Mouse (Mus musculus) hindbrain, embryonic 14.5 days (tissue): ENCODE measurements at regions not wholly inside any gene's neighbourhood (a gene's known extent, or its start where the extent isn't known, plus 50 kb on each side); places are given as distances from the start of the nearest gene placed in this dataset.

ENCODE experiments used
- ATAC-seq: fragments of 200-750 bp; cut with Nextera tagmentation; 2 replicates; pipeline ENCODE4 v1.8.0; 2017; ENCODE audit warnings: moderate number of reproducible peaks, mild to moderate bottlenecking, moderate TSS enrichment, moderate library complexity; ENCODE audit not compliant: low FRiP score
- DNase-seq: peaks from one replicate; pipeline ENCODE4 v3.0.0-alpha.2; 2015; ENCODE audit warnings: low spot score
- H3K27ac ChIP-seq: fragments of 300-500 bp; sonication (generic); 2 replicates; pipeline ENCODE4 v1.5.1; 2014; ENCODE audit warnings: mild to moderate bottlenecking, moderate library complexity
- H3K27me3 ChIP-seq: fragments of 300-500 bp; sonication (generic); 2 replicates; pipeline ENCODE4 v1.6.1; 2014; ENCODE audit warnings: mild to moderate bottlenecking, low read length, mixed read lengths; ENCODE audit not compliant: control insufficient read depth, insufficient read depth
- H3K36me3 ChIP-seq: fragments of 300-500 bp; sonication (generic); replicated peaks from 2 replicates; pipeline ENCODE4 v1.6.1; 2014; ENCODE audit not compliant: control insufficient read depth, insufficient read depth
- H3K4me1 ChIP-seq: fragments of 300-500 bp; sonication (generic); replicated peaks from 2 replicates; pipeline ENCODE4 v1.6.1; 2014; ENCODE audit warnings: antibody characterized with exemption, low read length, mixed read lengths; ENCODE audit not compliant: control insufficient read depth, insufficient read depth
- H3K4me2 ChIP-seq: fragments of 300-500 bp; sonication (generic); replicated peaks from 2 replicates; pipeline ENCODE4 v1.6.1; 2014; ENCODE audit warnings: mild to moderate bottlenecking, moderate library complexity
- H3K4me3 ChIP-seq: fragments of 300-500 bp; sonication (generic); replicated peaks from 2 replicates; pipeline ENCODE4 v1.5.1; 2014; ENCODE audit warnings: mild to moderate bottlenecking, low read length
- H3K9ac ChIP-seq: fragments of 300-500 bp; sonication (generic); 2 replicates; pipeline ENCODE4 v1.6.1; 2014
- H3K9me3 ChIP-seq: fragments of 300-500 bp; sonication (generic); 2 replicates; pipeline ENCODE4 v1.6.1; 2016; ENCODE audit warnings: low read length; ENCODE audit not compliant: control insufficient read depth
- WGBS: fragments of 180-500 bp; shearing (Covaris S2); extraction: QIAGEN DNeasy Blood & Tissue Kit; methylation state at CpG from one replicate; pipeline ENCODE4 v1.1.7; 2014; 5-methylcytosine and 5-hydroxymethylcytosine counted together

GRCm38 (mm10) chr8:33079867-33080585 is 348.5 kb upstream of the 5930422O12Rik start:
- Histone ChIP-seq H3K27me3 (no peaks in the 10 kb centered on the region), H3K9ac (no peak overlapping the region), H3K9me3 (no peaks in the 10 kb centered on the region), H3K27ac (no peak overlapping the region), H3K4me2 (no peak overlapping the region), H3K36me3 (no peaks in the 10 kb centered on the region), H3K4me3 (no peak overlapping the region), H3K4me1 (0 out of 2 replicates have a peak, but pooled peaks cover 2% of the 10 kb centered on the region)
- 76% methylated on average over 12 of the region's 12 CpGs for WGBS
- no peak for DNase-seq
- no peak for ATAC-seq

DNA sequence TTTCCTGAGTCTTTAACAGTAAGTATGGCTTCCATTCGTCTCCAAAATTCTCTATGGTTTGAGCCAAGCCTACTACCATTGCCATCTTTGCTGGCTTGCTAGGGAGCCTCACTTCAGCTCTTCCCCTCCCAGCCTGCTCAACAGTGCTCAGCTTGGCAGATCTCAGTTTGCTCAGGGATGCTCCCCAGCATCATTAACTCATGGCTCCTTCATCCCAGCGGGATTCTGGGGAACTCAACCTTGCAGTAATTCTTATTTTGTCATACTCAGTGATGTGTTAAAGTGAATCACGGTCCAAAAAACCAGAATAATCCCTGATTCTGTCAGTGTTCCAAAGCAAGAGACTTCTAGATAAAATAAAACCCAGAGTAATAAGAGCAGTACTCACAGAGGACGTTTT is 346.6 kb upstream of the 5930422O12Rik start:
- no peaks in the 10 kb centered on the region for H3K36me3 ChIP-seq
- 73% methylated on average over 4 of the region's 4 CpGs for WGBS
- no peak for DNase-seq

DNA sequence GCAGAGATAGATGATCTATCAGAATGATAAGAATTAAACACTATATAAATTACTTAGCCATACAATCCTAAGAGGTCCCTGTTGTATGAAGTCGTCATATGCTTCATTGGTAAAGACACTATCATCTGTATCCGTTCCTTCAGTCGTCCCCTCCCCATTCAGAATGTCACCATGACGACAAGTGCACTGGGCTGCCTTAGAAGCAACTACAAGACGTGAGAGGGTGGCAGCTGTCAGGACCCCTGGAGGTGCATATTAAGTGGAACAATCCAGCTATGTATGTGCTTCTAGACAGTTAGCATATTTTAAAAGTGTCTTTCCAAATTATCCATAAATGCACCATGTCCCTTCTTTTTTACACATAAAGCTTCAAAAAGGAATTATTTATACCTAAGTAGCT is 343.0 kb upstream of the 5930422O12Rik start:
- Histone ChIP-seq H3K27me3 (no peaks in the 10 kb centered on the region), H3K27ac (no peak overlapping the region), H3K36me3 (no peaks in the 10 kb centered on the region), H3K9me3 (no peaks in the 10 kb centered on the region), H3K4me3 (no peak overlapping the region), H3K9ac (no peak overlapping the region), H3K4me1 (peaks cover 5% of the 10 kb centered on the region; the same call in 1 of the 2 replicates), H3K4me2 (no peak overlapping the region)
- DNase-seq (no peak), ATAC-seq (peak; percentile 69)
- 24% methylated on average over 5 of the region's 5 CpGs for WGBS

More for the DNA sequence above, 346.6 kb upstream of the 5930422O12Rik start:
- H3K27me3 ChIP-seq, result no peaks in the 10 kb centered on the region
- no peaks in the 10 kb centered on the region for H3K9me3 ChIP-seq
- H3K9ac ChIP-seq, result no peak overlapping the region
- peaks cover 5% of the 10 kb centered on the region; the same call in 1 of the 2 replicates for H3K4me1 ChIP-seq
- H3K4me3 ChIP-seq, result no peak overlapping the region
- H3K27ac ChIP-seq, result no peak overlapping the region
- ATAC-seq, result no peak
- no peak overlapping the region for H3K4me2 ChIP-seq

GRCm38 (mm10) chr8:33089731-33090130 is 338.8 kb upstream of the 5930422O12Rik start:
- 69% methylated on average over 3 of the region's 3 CpGs for WGBS
- DNase-seq, result no peak

GRCm38 (mm10) chr8:33108914-33109313 is 319.6 kb upstream of the 5930422O12Rik start:
- no peaks in the 10 kb centered on the region for H3K9me3 ChIP-seq
- DNase-seq (no peak), ATAC-seq (no peak)
- no peak overlapping the region for H3K4me3 ChIP-seq
- WGBS, result 89% methylated on average over 3 of the region's 3 CpGs
- no peaks in the 10 kb centered on the region for H3K4me1 ChIP-seq
- H3K27ac ChIP-seq, result no peak overlapping the region
- no peaks in the 10 kb centered on the region for H3K27me3 ChIP-seq
- no peaks in the 10 kb centered on the region for H3K36me3 ChIP-seq
- H3K4me2 ChIP-seq, result no peak overlapping the region
- no peak overlapping the region for H3K9ac ChIP-seq

More at GRCm38 (mm10) chr8:33089731-33090130, 338.8 kb upstream of the 5930422O12Rik start:
- H3K9me3 ChIP-seq, result no peaks in the 10 kb centered on the region
- H3K4me1 ChIP-seq, result peaks cover 5% of the 10 kb centered on the region; the same call in 1 of the 2 replicates
- H3K27me3 ChIP-seq, result no peaks in the 10 kb centered on the region
- H3K4me2 ChIP-seq, result no peak overlapping the region
- H3K9ac ChIP-seq, result no peak overlapping the region
- no peak for ATAC-seq
- H3K36me3 ChIP-seq, result no peaks in the 10 kb centered on the region
- H3K27ac ChIP-seq, result no peak overlapping the region
- H3K4me3 ChIP-seq, result no peak overlapping the region

DNA sequence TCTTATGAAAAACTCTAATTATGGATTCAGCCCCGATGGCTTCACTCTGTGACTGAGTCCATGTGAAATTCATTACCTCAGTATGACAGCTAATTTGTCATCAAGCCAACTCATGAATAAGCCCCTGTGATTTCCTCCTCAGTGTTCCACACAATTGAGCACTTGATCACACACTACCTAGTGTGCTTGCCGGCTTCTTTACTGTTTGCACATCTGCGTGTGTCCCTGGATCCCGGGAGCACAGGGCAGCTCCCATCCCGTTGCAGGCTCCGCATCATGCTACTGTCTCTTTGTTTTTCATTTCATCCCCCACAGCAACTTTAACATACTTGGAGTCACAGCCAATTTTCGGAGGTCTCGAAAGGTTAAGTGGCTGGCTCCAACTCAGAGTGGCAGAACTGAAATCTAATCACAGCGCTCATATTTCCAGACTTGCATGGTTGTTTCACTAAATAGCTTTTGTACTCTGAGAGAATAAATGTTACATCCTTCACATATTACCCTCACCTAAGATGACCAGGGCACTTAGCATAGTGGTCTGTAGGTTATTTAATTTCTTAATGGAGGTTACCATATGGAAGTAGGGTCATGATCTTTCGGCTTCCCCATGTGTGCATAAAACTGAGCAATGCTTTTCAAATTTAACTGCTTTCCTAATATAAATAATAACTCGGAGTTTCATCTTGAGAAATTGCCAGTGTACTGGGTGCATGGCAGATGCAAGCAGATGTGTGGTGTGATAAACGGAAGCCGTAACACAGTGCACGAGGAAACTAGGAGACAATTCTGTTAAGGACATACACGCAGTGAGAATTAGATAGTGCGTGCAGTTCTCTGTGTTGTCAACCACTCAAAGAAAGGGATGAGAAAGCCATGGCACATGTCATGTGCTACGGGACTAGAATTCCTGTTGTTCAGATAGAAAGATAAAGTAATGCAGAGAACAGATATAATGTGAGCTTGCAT is 313.0 kb upstream of the 5930422O12Rik start:
- no peaks in the 10 kb centered on the region for H3K27me3 ChIP-seq
- no peak overlapping the region for H3K4me3 ChIP-seq
- 44% methylated on average over 17 of the region's 17 CpGs for WGBS
- peaks cover 5% of the 10 kb centered on the region; the same call in 1 of the 2 replicates for H3K4me1 ChIP-seq
- peak overlapping the region; percentile 1; the same call in 1 of the 2 replicates for H3K27ac ChIP-seq
- no peak overlapping the region for H3K9ac ChIP-seq
- H3K4me2 ChIP-seq, result no peak overlapping the region
- no peaks in the 10 kb centered on the region for H3K36me3 ChIP-seq
- DNase-seq (peak; percentile 77), ATAC-seq (peak; percentile 84; the same call in 1 of the 2 replicates)
- no peaks in the 10 kb centered on the region for H3K9me3 ChIP-seq

DNA sequence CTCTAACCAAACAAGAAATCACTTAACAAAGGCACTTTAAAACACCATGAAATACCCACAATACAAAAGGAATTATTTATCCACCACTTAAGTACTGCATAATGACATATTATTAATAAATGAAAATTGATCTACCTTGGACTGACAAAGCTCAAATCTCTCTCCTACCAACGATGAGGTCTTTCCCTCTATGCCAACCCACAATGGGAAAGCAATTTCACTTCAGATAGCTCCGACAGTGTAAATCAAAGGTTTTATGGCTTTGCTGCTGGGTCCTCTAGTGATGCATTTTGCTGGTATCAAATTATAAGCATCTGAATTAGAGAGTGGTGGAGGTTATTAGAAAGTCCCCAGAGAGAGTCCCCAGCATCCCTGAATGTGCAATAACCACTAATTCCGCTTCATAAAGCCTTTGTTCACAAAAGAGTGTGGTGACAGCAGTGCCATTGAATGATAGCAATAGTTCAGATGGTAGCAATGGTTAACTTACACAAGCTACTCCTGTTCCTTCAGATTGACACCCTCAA is 305.4 kb upstream of the 5930422O12Rik start:
- ATAC-seq (no peak), DNase-seq (no peak)
- Histone ChIP-seq H3K4me3 (no peak overlapping the region), H3K36me3 (no peaks in the 10 kb centered on the region), H3K4me1 (no peaks in the 10 kb centered on the region), H3K27me3 (no peaks in the 10 kb centered on the region), H3K9ac (no peak overlapping the region), H3K4me2 (no peak overlapping the region), H3K27ac (no peak overlapping the region), H3K9me3 (no peaks in the 10 kb centered on the region)
- WGBS, result 60% methylated on average over 3 of the region's 3 CpGs

DNA sequence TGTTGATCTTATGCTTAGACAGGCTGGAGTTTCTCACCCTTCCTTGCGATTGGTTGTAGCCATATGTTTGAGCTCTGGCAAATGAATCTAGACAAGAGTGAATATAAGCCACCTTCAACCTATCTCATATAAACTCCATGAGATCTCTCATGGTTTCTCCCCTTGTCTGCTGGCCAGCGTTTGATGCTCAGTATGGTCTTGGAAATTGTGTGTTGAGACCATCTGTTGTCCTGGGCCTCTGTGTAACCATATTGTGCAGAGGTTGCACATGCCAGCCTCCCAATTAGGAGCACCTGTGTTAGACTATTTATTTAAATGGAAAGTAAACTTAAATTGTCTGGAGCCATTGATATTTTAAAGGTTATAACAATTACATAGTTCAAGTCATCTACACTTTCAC is 301.5 kb upstream of the 5930422O12Rik start:
- Histone ChIP-seq H3K9me3 (no peaks in the 10 kb centered on the region), H3K4me2 (no peak overlapping the region), H3K36me3 (no peaks in the 10 kb centered on the region), H3K27ac (no peak overlapping the region), H3K4me3 (no peak overlapping the region), H3K9ac (no peak overlapping the region), H3K27me3 (no peaks in the 10 kb centered on the region), H3K4me1 (no peaks in the 10 kb centered on the region)
- DNase-seq, result no peak
- WGBS, result 79% methylated on average over 2 of the region's 2 CpGs
- ATAC-seq, result no peak

GRCm38 (mm10) chr8:33138874-33139273 is 289.6 kb upstream of the 5930422O12Rik start:
- Histone ChIP-seq H3K27ac (no peak overlapping the region), H3K36me3 (no peaks in the 10 kb centered on the region), H3K9ac (no peak overlapping the region), H3K4me2 (no peak overlapping the region), H3K9me3 (peaks cover 4% of the 10 kb centered on the region; the same call in 1 of the 2 replicates), H3K4me1 (no peaks in the 10 kb centered on the region), H3K4me3 (no peak overlapping the region), H3K27me3 (no peaks in the 10 kb centered on the region)
- ATAC-seq (no peak; the same call in 1 of the 2 replicates), DNase-seq (no peak)
- WGBS, result 14% methylated on average over 2 of the region's 2 CpGs
